Mouse (Mus musculus) mouse embryonic stem cell (cell line): Measurements from ENCODE around the gene Atp13a2.

Source experiments
- in situ Hi-C, 2 experiments: fragments of 300-500 bp; cut with MboI; formaldehyde crosslinking; loops; 1 replicate in 1 of 2; 3 replicates in 1 of 2; pipeline ENCODE4 v1.14.3; 2019 to 2020; ENCODE audit warnings: low sequenced_read_pairs in 2 of 2, low pct_unique_long_range_greater_than_20kb in 1 of 2, mixed read lengths in 1 of 2; ENCODE audit not compliant: unreplicated experiment in 1 of 2

The Atp13a2 gene

GRCm38 (mm10) chr4:140987476-140987875, 803 bp downstream of the Atp13a2 start:
- in situ Hi-C loops, result no loop called here

- in situ Hi-C loops, result no loop called here
Observed at GRCm38 (mm10) chr4:140988706-140989290, 2.1 kb downstream of the Atp13a2 start.

GRCm38 (mm10) chr4:140989447-140989846, 2.8 kb downstream of the Atp13a2 start:
- in situ Hi-C loops, result no loop called here

- in situ Hi-C loops, result no loop called here
Observed at GRCm38 (mm10) chr4:140992215-140992614, 5.5 kb downstream of the Atp13a2 start.

GRCm38 (mm10) chr4:140993846-140994245, 7.2 kb downstream of the Atp13a2 start:
- in situ Hi-C loops, result no loop called here

GRCm38 (mm10) chr4:140995811-140996210, 9.1 kb downstream of the Atp13a2 start:
- in situ Hi-C loops, result no loop called here

- in situ Hi-C loops, result no loop called here
Observed at GRCm38 (mm10) chr4:140996812-140997211, 10.1 kb downstream of the Atp13a2 start.

- in situ Hi-C loops, result no loop called here
Observed at GRCm38 (mm10) chr4:141005983-141006382, 19.3 kb downstream of the Atp13a2 start.

- in situ Hi-C loops, result no loop called here
Observed at GRCm38 (mm10) chr4:141008028-141008427, 21.4 kb downstream of the Atp13a2 start.

- in situ Hi-C loops, result no loop called here
Observed at GRCm38 (mm10) chr4:141010118-141010517, 23.4 kb downstream of the Atp13a2 start, which contains the start of gene Mfap2. Gene Mfap2 (plus strand): TSS chr4:141010418.

GRCm38 (mm10) chr4:141010526-141010925, 23.9 kb downstream of the Atp13a2 start:
- in situ Hi-C loops, result no loop called here

GRCm38 (mm10) chr4:141010941-141011429, 24.3 kb downstream of the Atp13a2 start:
- in situ Hi-C loops, result no loop called here

GRCm38 (mm10) chr4:141011556-141012328, 25.1 kb downstream of the Atp13a2 start:
- in situ Hi-C loops, result no loop called here

- in situ Hi-C loops, result no loop called here
Observed at GRCm38 (mm10) chr4:141012558-141012957, 25.9 kb downstream of the Atp13a2 start.

GRCm38 (mm10) chr4:141014114-141014513, 27.4 kb downstream of the Atp13a2 start:
- in situ Hi-C loops, result no loop called here

GRCm38 (mm10) chr4:141014856-141015255, 28.2 kb downstream of the Atp13a2 start:
- in situ Hi-C loops, result no loop called here

- in situ Hi-C loops, result no loop called here
Observed at GRCm38 (mm10) chr4:141015356-141015755, 28.7 kb downstream of the Atp13a2 start.

GRCm38 (mm10) chr4:141016311-141016710, 29.6 kb downstream of the Atp13a2 start:
- in situ Hi-C loops, result no loop called here

- in situ Hi-C loops, result no loop called here
Observed at GRCm38 (mm10) chr4:141017657-141018436, 31.2 kb downstream of the Atp13a2 start.
